Mouse (Mus musculus) midbrain, embryonic 10.5 days (tissue): ENCODE results near the gene Ankrd23. TPM values are rescaled to one million over a fixed set of nuclear protein-coding genes. Genes with fewer than 3 reads are reported as not detected.

Experiments used
- DNase-seq: peaks from one replicate; pipeline ENCODE4 v3.0.0-alpha.2; 2017; ENCODE audit warnings: low spot score
- H3K27ac ChIP-seq: fragments of 300-500 bp; sonication (generic); replicated peaks from 2 replicates; pipeline ENCODE4 v1.5.1; 2016; ENCODE audit warnings: mild to moderate bottlenecking
- H3K27me3 ChIP-seq: fragments of 300-500 bp; sonication (generic); 2 replicates; pipeline ENCODE4 v1.6.1; 2016; ENCODE audit warnings: low read depth, mild to moderate bottlenecking; ENCODE audit not compliant: poor library complexity, severe bottlenecking
- H3K36me3 ChIP-seq: fragments of 300-500 bp; sonication (generic); 2 replicates; pipeline ENCODE4 v1.6.1; 2016; ENCODE audit warnings: mild to moderate bottlenecking, moderate library complexity
- H3K4me1 ChIP-seq: fragments of 300-500 bp; sonication (generic); 2 replicates; pipeline ENCODE4 v1.6.1; 2016
- H3K4me3 ChIP-seq: fragments of 300-500 bp; sonication (generic); 2 replicates; pipeline ENCODE4 v1.5.1; 2016; ENCODE audit warnings: mild to moderate bottlenecking, moderate library complexity
- H3K9me3 ChIP-seq: fragments of 300-500 bp; sonication (generic); replicated peaks from 2 replicates; pipeline ENCODE4 v1.6.1; 2016; ENCODE audit warnings: mild to moderate bottlenecking
- WGBS: fragments of 180-500 bp; shearing (Covaris S2); methylation state at CpG from one replicate; pipeline ENCODE4 v1.1.7; 2016; 5-methylcytosine and 5-hydroxymethylcytosine counted together
- microRNA-seq: library from miRNA; unstranded; fragments of <30 nt; microRNA quantifications from one replicate; pipeline ENCODE4, GENCODE M21; 2017
- polyA plus RNA-seq: library from polyadenylated mRNA; unstranded; fragments of >200 nt; fragmentation: Nextera tagmentation; extraction: Ambion mirVana; gene quantifications from 2 replicates; pipeline ENCODE4 v1.2.1, GENCODE M21; 2016

Gene Ankrd23
- polyA plus RNA-seq, 1 experiment from 2014 or later = 16.3 TPM

GRCm38 (mm10) chr1:36492416-36493139 is 44.1 kb downstream of the Ankrd23 start:
- Histone ChIP-seq H3K36me3 (no peaks in the 10 kb centered on the region), H3K27ac (peak overlapping the region; percentile 65), H3K4me1 (peaks cover 18% of the 10 kb centered on the region), H3K9me3 (no peaks in the 10 kb centered on the region), H3K27me3 (no peaks in the 10 kb centered on the region), H3K4me3 (no peak overlapping the region)
- 49% methylated on average over 9 of the region's 9 CpGs for WGBS
- peak; percentile 44 for DNase-seq

GRCm38 (mm10) chr1:36489661-36490060 is 47.0 kb downstream of the Ankrd23 start:
- no peaks in the 10 kb centered on the region for H3K36me3 ChIP-seq
- 76% methylated on average over 6 of the region's 6 CpGs for WGBS
- peaks cover 32% of the 10 kb centered on the region for H3K4me1 ChIP-seq
- H3K27ac ChIP-seq = no peak overlapping the region
- no peak for DNase-seq
- no peak overlapping the region for H3K4me3 ChIP-seq
- no peaks in the 10 kb centered on the region; the same call in 1 of the 2 replicates for H3K27me3 ChIP-seq
- no peaks in the 10 kb centered on the region for H3K9me3 ChIP-seq

- DNase-seq = peak; percentile 23
- Histone ChIP-seq H3K27me3 (no peaks in the 10 kb centered on the region; the same call in 1 of the 2 replicates), H3K4me1 (peaks cover 24% of the 10 kb centered on the region), H3K9me3 (no peaks in the 10 kb centered on the region), H3K27ac (no peak overlapping the region), H3K4me3 (no peak overlapping the region), H3K36me3 (no peaks in the 10 kb centered on the region)
- WGBS = 59% methylated on average over 9 of the region's 9 CpGs
These were observed 49.6 kb downstream of the Ankrd23 start for GRCm38 (mm10) chr1:36487111-36487510.

GRCm38 (mm10) chr1:36485080-36485479 is 51.6 kb downstream of the Ankrd23 start:
- Histone ChIP-seq H3K4me3 (no peak overlapping the region), H3K9me3 (no peaks in the 10 kb centered on the region), H3K36me3 (no peaks in the 10 kb centered on the region), H3K4me1 (peaks cover 22% of the 10 kb centered on the region), H3K27me3 (no peaks in the 10 kb centered on the region; the same call in 1 of the 2 replicates), H3K27ac (no peak overlapping the region)
- no peak for DNase-seq
- WGBS = 90% methylated on average over 7 of the region's 7 CpGs

- WGBS = 85% methylated on average over 4 of the region's 4 CpGs
- Histone ChIP-seq H3K4me3 (no peak overlapping the region), H3K27ac (no peak overlapping the region), H3K4me1 (peaks cover 25% of the 10 kb centered on the region), H3K27me3 (no peaks in the 10 kb centered on the region; the same call in 1 of the 2 replicates), H3K36me3 (no peaks in the 10 kb centered on the region), H3K9me3 (no peaks in the 10 kb centered on the region)
- DNase-seq = no peak
These were observed 52.9 kb downstream of the Ankrd23 start for GRCm38 (mm10) chr1:36483825-36484224.

Small RNA genes lying within 50 kb of the gene (microRNA-seq; reads per million reads assigned to microRNA genes)
- gene Gm47280 = not detected

Other genes starting within 250 kb of the Ankrd23 start
- gene Arid5a, start 229.2 kb downstream of the Ankrd23 start, polyA plus RNA-seq = 3.4 and 4.0 TPM in 2 replicates
- gene Kansl3, start 167.7 kb downstream of the Ankrd23 start, polyA plus RNA-seq = 49.7 and 53.6 TPM in 2 replicates
- 1.8 and 1.9 TPM in 2 replicates for gene Fer1l5, start 164.6 kb downstream of the Ankrd23 start, polyA plus RNA-seq
- 63.5 and 69.9 TPM in 2 replicates for gene Lman2l, start 91.6 kb downstream of the Ankrd23 start, polyA plus RNA-seq
- 15.5 and 15.6 TPM in 2 replicates for gene Cnnm4, start 65.3 kb downstream of the Ankrd23 start, polyA plus RNA-seq
- 2.6 and 3.1 TPM in 2 replicates for gene Cnnm3, start 25.0 kb downstream of the Ankrd23 start, polyA plus RNA-seq
- 0.69 TPM in 1 of 2 replicates, not detected in the other for gene Gm42417, start 2.5 kb upstream of the Ankrd23 start, polyA plus RNA-seq
- gene Ankrd39, start 10.6 kb upstream of the Ankrd23 start, polyA plus RNA-seq = 17.8 and 21.2 TPM in 2 replicates
- 20.8 and 26.3 TPM in 2 replicates for gene Sema4c, start 21.5 kb upstream of the Ankrd23 start, polyA plus RNA-seq
- gene Fam178b, start 146.3 kb upstream of the Ankrd23 start, polyA plus RNA-seq = 0.33 and 0.50 TPM in 2 replicates
- gene Cox5b, start 154.6 kb upstream of the Ankrd23 start, polyA plus RNA-seq = 531 and 539 TPM in 2 replicates
- gene 4933424G06Rik, start 173.3 kb upstream of the Ankrd23 start, polyA plus RNA-seq = 0.10 and 0.24 TPM in 2 replicates
- gene Actr1b, start 177.5 kb upstream of the Ankrd23 start, polyA plus RNA-seq = 142 and 145 TPM in 2 replicates
- 0.26 and 0.43 TPM in 2 replicates for gene Zap70, start 224.9 kb upstream of the Ankrd23 start, polyA plus RNA-seq